Mouse (Mus musculus) C2C12 (cell line): ENCODE results near the gene Fam210b.

ENCODE experiments used
- CTCF ChIP-seq: IDR thresholded peaks from one replicate; pipeline ENCODE4 v1.5.1; 2011; ENCODE audit not compliant: control insufficient read depth, insufficient read depth, insufficient read length
- MAX ChIP-seq: IDR thresholded peaks from one replicate; pipeline ENCODE4 v1.6.1; 2011; ENCODE audit warnings: mild to moderate bottlenecking, control low read depth

DNA sequence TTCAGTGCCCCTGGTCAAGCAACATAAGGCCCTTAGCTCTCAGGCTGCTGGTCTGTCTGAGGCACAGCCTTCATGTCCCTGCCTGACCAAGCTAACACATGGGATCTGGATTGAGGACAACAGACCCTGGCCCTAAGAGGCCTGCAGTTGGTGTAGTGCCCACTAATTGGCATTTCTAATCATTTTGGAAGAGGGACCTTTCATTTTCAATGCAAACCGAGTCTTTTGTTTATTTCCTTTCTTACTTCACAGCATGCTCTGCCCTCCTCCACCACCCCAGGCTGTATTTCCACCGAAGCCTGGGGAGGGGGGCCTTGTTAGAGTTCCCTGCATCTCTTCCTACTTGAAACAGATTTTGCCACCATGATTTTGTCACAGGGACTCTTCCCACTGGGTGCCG is 4.4 kb upstream of the Fam210b start:
- TF ChIP-seq CTCF (no peak), MAX (no peak)
